Mouse (Mus musculus): ENCODE data around the gene Gm12355.
"Not testable (repeated sequence)": the region's sequence is repeated elsewhere in the genome, so short reads cannot be mapped to it uniquely, and the experiment has no call there.

DNA sequence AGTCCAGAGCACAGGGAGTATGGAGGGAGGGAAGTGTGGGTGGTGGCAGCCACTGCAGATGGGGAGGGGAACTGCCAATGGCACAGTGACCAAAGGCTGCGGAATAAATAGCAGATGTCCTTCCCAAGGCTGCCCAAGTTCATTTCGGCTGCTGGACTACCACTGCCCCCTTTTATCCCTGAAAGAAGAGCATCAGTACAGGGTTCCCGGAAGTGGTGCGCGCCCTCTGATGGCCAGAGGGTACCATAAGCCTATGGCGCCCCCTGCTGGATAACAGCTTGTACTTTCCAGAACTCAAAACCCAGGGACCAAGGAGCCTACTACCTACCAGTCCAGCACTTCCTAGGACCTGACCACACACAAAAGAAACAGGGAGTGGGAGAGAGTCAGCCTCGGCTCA is 47.7 kb upstream of the Gm12355 start:
- TF ChIP-seq CTCF (IDR thresholded peaks at IDR 0.05; ENCODE audit: low read depth, low read length); TAL1 (conservative IDR thresholded peaks at IDR 0.05; ENCODE audit: low read depth, low read length); GATA1 (IDR thresholded peaks at IDR 0.05; ENCODE audit: borderline replicate concordance, low read length); GATA2 (IDR thresholded peaks at IDR 0.05; ENCODE audit: borderline replicate concordance, low read depth, low read length); POLR2AphosphoS5 (IDR thresholded peaks at IDR 0.05; ENCODE audit: insufficient replicate concordance, low read depth, low read length): not testable (repeated sequence)

All from G1E (cell line).